Mouse (Mus musculus): ENCODE data around the gene Kansl1l.

DNA sequence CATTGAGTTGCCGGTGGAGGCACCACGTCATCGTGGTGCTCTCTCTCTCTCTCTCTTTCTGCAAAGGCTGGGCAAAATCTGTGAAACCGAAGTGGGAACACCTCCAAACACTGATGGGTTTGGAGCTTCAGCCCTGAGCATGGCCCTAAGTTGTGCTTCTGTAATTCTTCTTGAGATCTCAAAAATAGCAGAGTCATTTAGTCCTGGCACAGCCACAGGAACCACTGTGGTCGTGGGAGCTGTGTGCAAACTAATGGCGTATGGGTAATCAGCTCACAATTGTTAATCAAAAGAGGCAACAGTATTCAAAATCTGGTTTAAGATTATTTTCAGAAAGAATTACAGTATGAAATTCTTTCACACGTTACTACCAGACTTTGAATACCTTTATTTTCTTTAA lies 144.6 kb downstream of the Kansl1l start:
- TF ChIP-seq POLR2A (IDR thresholded peaks at IDR 0.05; ENCODE audit: low read depth, low read length) (no peak), CTCF (IDR thresholded peaks at IDR 0.05; ENCODE audit: extremely low read depth, insufficient read depth, insufficient read length, insufficient replicate concordance) (no peak)

All from spleen, adult 2 months (tissue).